Mouse (Mus musculus): Measurements from ENCODE around the gene Il20rb. TPM values are rescaled to one million over a fixed set of nuclear protein-coding genes. Genes with fewer than 3 reads are reported as not detected.

Gene Il20rb
- polyA plus RNA-seq, 1 experiment from 2014 or later, result 0.68 TPM

DNA sequence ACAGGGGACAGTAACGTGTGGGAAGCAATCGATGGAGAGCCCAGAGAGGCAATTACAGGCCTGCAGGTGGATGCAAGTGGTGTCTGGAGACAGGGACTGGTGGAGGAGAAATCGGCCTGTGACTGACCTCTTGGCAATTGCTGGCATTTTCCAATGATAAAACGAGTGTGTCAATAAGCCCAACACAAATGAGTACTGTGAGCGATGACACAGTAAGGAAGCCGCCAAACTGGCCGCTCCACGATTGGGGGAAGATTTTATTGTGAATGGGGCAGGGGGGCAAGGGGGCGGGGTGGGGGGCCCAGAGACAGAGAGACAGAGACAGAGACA, 32.0 kb downstream of the Il20rb start:
- H3K9me3 ChIP-seq, result no peaks in the 10 kb centered on the region
- H3K4me2 ChIP-seq, result peak overlapping the region; percentile 89
- H3K36me3 ChIP-seq, result peaks cover 4% of the 10 kb centered on the region; the same call in 1 of the 2 replicates
- ATAC-seq (ENCODE audit: extremely low read depth, insufficient number of reproducible peaks, low FRiP score, low TSS enrichment), result no peak
- no peak overlapping the region for H3K27ac ChIP-seq (replicated peaks)
- H3K27me3 ChIP-seq (replicated peaks), result no peaks in the 10 kb centered on the region
- H3K4me3 ChIP-seq, result peak overlapping the region; percentile 56
- peak overlapping the region; percentile 81 for H3K9ac ChIP-seq
- peaks cover 31% of the 10 kb centered on the region for H3K4me1 ChIP-seq
- WGBS, result 14% methylated on average over 9 of the region's 9 CpGs

DNA sequence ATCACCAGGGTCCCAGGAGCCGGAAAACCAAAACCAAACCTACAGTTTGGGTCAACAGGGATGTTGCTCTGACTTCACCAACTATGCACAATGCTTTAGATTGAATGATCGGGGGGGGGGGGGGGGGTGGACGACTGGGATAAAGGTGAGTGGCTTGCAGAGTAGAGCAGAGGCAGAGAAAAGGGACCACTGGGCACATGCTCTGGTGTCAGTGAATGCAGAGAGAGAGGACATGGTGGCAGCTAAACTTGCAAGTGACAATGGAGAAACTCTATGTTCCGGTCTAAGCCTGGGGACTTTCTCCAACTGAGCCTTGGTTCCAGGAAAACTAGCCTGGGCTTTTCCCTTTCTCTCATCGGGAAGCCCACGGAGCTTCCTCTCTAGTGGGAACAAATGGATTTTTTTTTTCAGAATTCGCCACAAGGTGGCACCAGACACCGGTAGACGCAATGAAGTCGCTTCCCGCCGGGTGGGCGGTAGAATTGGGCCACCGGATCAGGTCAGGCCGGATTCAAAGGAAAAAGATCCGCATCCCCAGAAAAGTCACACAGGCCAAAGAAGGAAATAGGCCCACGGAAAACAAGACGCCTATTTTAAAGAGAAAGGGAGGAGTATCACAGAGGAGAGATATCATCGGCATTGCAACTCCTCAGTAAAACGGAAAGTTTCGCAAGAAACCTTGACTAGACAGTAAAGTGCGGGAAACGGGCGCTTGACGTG, 32.5 kb downstream of the Il20rb start:
- H3K9me3 ChIP-seq, result no peaks in the 10 kb centered on the region
- no peak overlapping the region for H3K27ac ChIP-seq (replicated peaks)
- peak overlapping the region; percentile 89 for H3K4me2 ChIP-seq
- H3K4me1 ChIP-seq, result peaks cover 31% of the 10 kb centered on the region
- ATAC-seq (ENCODE audit: extremely low read depth, insufficient number of reproducible peaks, low FRiP score, low TSS enrichment), result no peak
- no peaks in the 10 kb centered on the region for H3K27me3 ChIP-seq (replicated peaks)
- H3K4me3 ChIP-seq, result peak overlapping the region; percentile 56
- WGBS, result 8% methylated on average over 24 of the region's 25 CpGs
- peaks cover 4% of the 10 kb centered on the region; the same call in 1 of the 2 replicates for H3K36me3 ChIP-seq
- H3K9ac ChIP-seq, result peak overlapping the region; percentile 81

GRCm38 (mm10) chr9:100452432-100452831, 34.2 kb downstream of the Il20rb start:
- Histone ChIP-seq H3K27ac (replicated peaks) (peak overlapping the region; percentile 25), H3K36me3 (no peaks in the 10 kb centered on the region), H3K27me3 (replicated peaks) (peaks cover 16% of the 10 kb centered on the region; the same call in 1 of the 2 replicates), H3K4me1 (peaks cover 22% of the 10 kb centered on the region), H3K9ac (peak overlapping the region; percentile 33; the same call in 1 of the 2 replicates), H3K4me3 (no peak overlapping the region), H3K9me3 (no peaks in the 10 kb centered on the region), H3K4me2 (peak overlapping the region; percentile 38)
- ATAC-seq (ENCODE audit: extremely low read depth, insufficient number of reproducible peaks, low FRiP score, low TSS enrichment), result no peak
- 38% methylated on average over 6 of the region's 6 CpGs for WGBS

GRCm38 (mm10) chr9:100446059-100446686, 40.4 kb downstream of the Il20rb start:
- H3K4me3 ChIP-seq, result peak overlapping the region; percentile 61
- no peak for ATAC-seq (ENCODE audit: extremely low read depth, insufficient number of reproducible peaks, low FRiP score, low TSS enrichment)
- H3K9me3 ChIP-seq, result no peaks in the 10 kb centered on the region
- H3K4me2 ChIP-seq, result peak overlapping the region; percentile 89
- H3K36me3 ChIP-seq, result no peaks in the 10 kb centered on the region
- H3K4me1 ChIP-seq, result peaks cover 8% of the 10 kb centered on the region; the same call in 1 of the 2 replicates
- peaks cover 22% of the 10 kb centered on the region; the same call in 1 of the 2 replicates for H3K27me3 ChIP-seq (replicated peaks)
- H3K9ac ChIP-seq, result peak overlapping the region; percentile 72
- under 1% methylated on average over 32 of the region's 32 CpGs for WGBS
- H3K27ac ChIP-seq (replicated peaks), result 0 out of 2 replicates have a peak overlapping the region, but pooled peaks have one; percentile 21

DNA sequence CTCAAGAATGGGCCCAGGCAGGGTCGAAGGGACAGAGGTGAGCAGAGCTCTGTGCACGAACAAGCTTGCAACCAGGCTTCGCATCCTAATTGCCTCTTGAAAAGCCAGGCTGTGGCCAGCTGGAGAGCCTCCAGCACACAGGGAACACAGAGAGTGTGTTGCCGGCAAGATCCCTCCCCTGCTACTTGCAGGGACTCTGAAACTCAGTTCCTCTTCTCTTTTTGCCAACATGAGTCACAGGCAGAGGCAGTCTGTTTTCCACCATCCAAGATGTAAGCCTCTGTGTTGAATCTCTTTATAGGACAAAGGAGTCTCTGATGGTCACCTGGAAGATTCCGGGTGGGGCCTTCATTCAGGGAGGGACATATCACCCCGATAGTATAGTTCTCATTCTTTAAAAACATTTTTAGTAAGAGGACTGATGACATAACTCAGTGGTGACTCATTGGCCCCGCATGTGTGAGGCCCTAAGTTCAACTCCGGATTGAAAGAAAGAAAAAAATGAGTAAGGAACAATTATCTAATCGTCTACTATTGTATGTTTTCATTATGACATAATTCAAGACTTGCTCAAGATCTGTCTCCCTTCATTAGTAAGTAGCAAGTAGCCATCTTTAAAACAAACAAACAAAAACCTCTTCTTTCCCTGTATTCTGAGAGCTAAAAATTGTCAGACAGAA, 46.3 kb downstream of the Il20rb start:
- no peak overlapping the region for H3K9ac ChIP-seq
- peaks cover 11% of the 10 kb centered on the region for H3K4me1 ChIP-seq
- no peak overlapping the region for H3K4me3 ChIP-seq
- no peak for ATAC-seq (ENCODE audit: extremely low read depth, insufficient number of reproducible peaks, low FRiP score, low TSS enrichment)
- H3K27ac ChIP-seq (replicated peaks), result peak overlapping the region; percentile 28; the same call in 1 of the 2 replicates
- H3K36me3 ChIP-seq, result no peaks in the 10 kb centered on the region
- 46% methylated on average over 9 of the region's 9 CpGs for WGBS
- H3K9me3 ChIP-seq, result no peaks in the 10 kb centered on the region
- H3K27me3 ChIP-seq (replicated peaks), result peaks cover 3% of the 10 kb centered on the region; the same call in 1 of the 2 replicates
- H3K4me2 ChIP-seq, result peak overlapping the region; percentile 24; the same call in 1 of the 2 replicates

- Histone ChIP-seq H3K36me3 (no peaks in the 10 kb centered on the region), H3K4me1 (peaks cover 11% of the 10 kb centered on the region), H3K9me3 (no peaks in the 10 kb centered on the region), H3K27ac (replicated peaks) (0 out of 2 replicates have a peak overlapping the region, but pooled peaks have one; percentile 28), H3K9ac (no peak overlapping the region), H3K27me3 (replicated peaks) (0 out of 2 replicates have a peak, but pooled peaks cover 3% of the 10 kb centered on the region), H3K4me3 (no peak overlapping the region), H3K4me2 (no peak overlapping the region)
- ATAC-seq (ENCODE audit: extremely low read depth, insufficient number of reproducible peaks, low FRiP score, low TSS enrichment), result no peak
- WGBS, result 80% methylated on average over 8 of the region's 8 CpGs
Observed at GRCm38 (mm10) chr9:100439481-100439880, 47.1 kb downstream of the Il20rb start.

GRCm38 (mm10) chr9:100438994-100439393, 47.6 kb downstream of the Il20rb start:
- 0 out of 2 replicates have a peak, but pooled peaks cover 3% of the 10 kb centered on the region for H3K27me3 ChIP-seq (replicated peaks)
- no peaks in the 10 kb centered on the region for H3K36me3 ChIP-seq
- no peaks in the 10 kb centered on the region for H3K9me3 ChIP-seq
- WGBS, result 81% methylated on average over 10 of the region's 10 CpGs
- ATAC-seq (ENCODE audit: extremely low read depth, insufficient number of reproducible peaks, low FRiP score, low TSS enrichment), result no peak
- H3K4me3 ChIP-seq, result no peak overlapping the region
- H3K27ac ChIP-seq (replicated peaks), result no peak overlapping the region
- H3K9ac ChIP-seq, result no peak overlapping the region
- no peak overlapping the region for H3K4me2 ChIP-seq
- peaks cover 11% of the 10 kb centered on the region for H3K4me1 ChIP-seq

- H3K9ac ChIP-seq, result no peak overlapping the region
- H3K9me3 ChIP-seq, result no peaks in the 10 kb centered on the region
- WGBS, result 76% methylated on average over 8 of the region's 8 CpGs
- no peak overlapping the region for H3K27ac ChIP-seq (replicated peaks)
- no peak for ATAC-seq (ENCODE audit: extremely low read depth, insufficient number of reproducible peaks, low FRiP score, low TSS enrichment)
- H3K36me3 ChIP-seq, result no peaks in the 10 kb centered on the region
- no peaks in the 10 kb centered on the region for H3K27me3 ChIP-seq (replicated peaks)
- H3K4me1 ChIP-seq, result peaks cover 11% of the 10 kb centered on the region
- H3K4me2 ChIP-seq, result no peak overlapping the region
- H3K4me3 ChIP-seq, result no peak overlapping the region
Observed at GRCm38 (mm10) chr9:100436865-100437595, 49.6 kb downstream of the Il20rb start.

GRCm38 (mm10) chr9:100431355-100431754, 55.2 kb downstream of the Il20rb start:
- ATAC-seq (ENCODE audit: extremely low read depth, insufficient number of reproducible peaks, low FRiP score, low TSS enrichment), result no peak
- Histone ChIP-seq H3K27ac (replicated peaks) (no peak overlapping the region), H3K9me3 (no peaks in the 10 kb centered on the region), H3K4me1 (no peaks in the 10 kb centered on the region), H3K4me2 (no peak overlapping the region), H3K36me3 (no peaks in the 10 kb centered on the region), H3K4me3 (no peak overlapping the region), H3K9ac (no peak overlapping the region), H3K27me3 (replicated peaks) (no peaks in the 10 kb centered on the region)
- 65% methylated on average over 2 of the region's 2 CpGs for WGBS

GRCm38 (mm10) chr9:100430911-100431310, 55.7 kb downstream of the Il20rb start:
- Histone ChIP-seq H3K27me3 (replicated peaks) (no peaks in the 10 kb centered on the region), H3K4me2 (no peak overlapping the region), H3K27ac (replicated peaks) (no peak overlapping the region), H3K9me3 (no peaks in the 10 kb centered on the region), H3K36me3 (no peaks in the 10 kb centered on the region), H3K4me1 (no peaks in the 10 kb centered on the region), H3K4me3 (no peak overlapping the region), H3K9ac (no peak overlapping the region)
- ATAC-seq (ENCODE audit: extremely low read depth, insufficient number of reproducible peaks, low FRiP score, low TSS enrichment), result no peak
- WGBS, result 76% methylated on average over 2 of the region's 2 CpGs

DNA sequence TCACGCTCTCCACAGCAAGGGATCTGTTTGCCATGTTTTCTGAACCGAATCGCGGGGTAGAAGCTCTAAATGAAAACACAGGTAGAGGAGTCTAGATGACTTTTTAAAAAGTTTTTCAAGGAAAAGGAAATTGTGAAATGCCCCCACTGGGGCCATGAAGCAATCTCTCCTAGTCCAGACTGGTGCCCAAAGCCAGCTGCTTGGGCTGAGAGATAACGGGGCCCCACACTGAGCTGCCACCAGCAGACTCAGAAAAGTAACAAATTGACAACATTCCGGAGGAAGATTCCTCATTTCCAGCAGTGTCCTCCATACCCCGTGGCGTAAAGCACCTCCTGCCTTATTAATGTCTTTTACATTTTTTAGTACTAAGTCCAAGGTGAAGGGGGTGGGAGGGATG, 66.9 kb downstream of the Il20rb start:
- Histone ChIP-seq H3K4me3 (no peak overlapping the region), H3K4me2 (no peak overlapping the region), H3K27me3 (replicated peaks) (no peaks in the 10 kb centered on the region), H3K9me3 (no peaks in the 10 kb centered on the region), H3K36me3 (no peaks in the 10 kb centered on the region), H3K9ac (no peak overlapping the region), H3K27ac (replicated peaks) (no peak overlapping the region), H3K4me1 (peaks cover 5% of the 10 kb centered on the region)
- ATAC-seq (ENCODE audit: extremely low read depth, insufficient number of reproducible peaks, low FRiP score, low TSS enrichment), result no peak
- 62% methylated on average over 8 of the region's 8 CpGs for WGBS

Data from heart, embryonic 13.5 days (tissue).